Mouse (Mus musculus) myocyte (in vitro differentiated cells): Measurements from ENCODE around the gene Vwa8. TPM values are rescaled to one million over a fixed set of nuclear protein-coding genes. Genes with fewer than 3 reads are reported as not detected.

Experiments used
- H3K27me3 ChIP-seq: one replicate; pipeline ENCODE4 v1.6.1; 2011; ENCODE audit not compliant: control insufficient read depth, insufficient read depth, insufficient read length
- H3K36me3 ChIP-seq: one replicate; pipeline ENCODE4 v1.6.1; 2011; ENCODE audit not compliant: control insufficient read depth, insufficient read depth
- H3K4me2 ChIP-seq: one replicate; pipeline ENCODE4 v1.6.1; 2011; ENCODE audit warnings: low read depth, control low read depth
- H3K4me3 ChIP-seq: one replicate; pipeline ENCODE4 v1.5.1; 2011; ENCODE audit warnings: mild to moderate bottlenecking, control low read depth, moderate library complexity
- H3K79me2 ChIP-seq: one replicate; pipeline ENCODE4 v1.6.1; 2011; ENCODE audit not compliant: control insufficient read depth, insufficient read depth
- H3ac ChIP-seq: one replicate; pipeline ENCODE4 v1.6.1; 2011; ENCODE audit not compliant: control insufficient read depth, insufficient read length
- CEBPB ChIP-seq: IDR thresholded peaks from 2 replicates; pipeline ENCODE4 v1.6.1; 2011; ENCODE audit warnings: mild to moderate bottlenecking, moderate library complexity; ENCODE audit not compliant: poor library complexity, insufficient read depth, severe bottlenecking
- E2F4 ChIP-seq: IDR thresholded peaks from one replicate; pipeline ENCODE4 v1.6.1; 2011; ENCODE audit warnings: mild to moderate bottlenecking, control low read depth, moderate library complexity; ENCODE audit not compliant: insufficient read depth
- MAX ChIP-seq: IDR thresholded peaks from one replicate; pipeline ENCODE4 v1.6.1; 2011; ENCODE audit warnings: low read depth, mild to moderate bottlenecking, control low read depth
- MYOD1 ChIP-seq, 3 experiments: IDR thresholded peaks; one replicate each; pipeline ENCODE4 v1.6.1; 2011; ENCODE audit warnings: control low read depth in 2 of 3, low read depth in 2 of 3, mild to moderate bottlenecking in 2 of 3, moderate library complexity in 1 of 3; ENCODE audit not compliant: insufficient read length in 2 of 3, control insufficient read depth in 1 of 3
- MYOG ChIP-seq, 3 experiments: IDR thresholded peaks; one replicate each; pipeline ENCODE4 v1.6.1; 2011; ENCODE audit warnings: control low read depth in 2 of 3, low read depth in 2 of 3, mild to moderate bottlenecking in 2 of 3; ENCODE audit not compliant: insufficient read length in 2 of 3, control insufficient read depth in 1 of 3, insufficient read depth in 1 of 3
- POLR2A ChIP-seq: IDR thresholded peaks from one replicate; pipeline ENCODE4 v1.6.1; 2011; ENCODE audit warnings: low read depth, mild to moderate bottlenecking, control low read depth, moderate library complexity; ENCODE audit not compliant: insufficient read length
- POLR2AphosphoS2 ChIP-seq: IDR thresholded peaks from one replicate; pipeline ENCODE4 v1.6.1; 2011; ENCODE audit warnings: low read depth, control low read depth; ENCODE audit not compliant: insufficient read length
- REST ChIP-seq: IDR thresholded peaks from one replicate; pipeline ENCODE4 v1.6.1; 2011; ENCODE audit warnings: mild to moderate bottlenecking, control low read depth, moderate library complexity; ENCODE audit not compliant: insufficient read depth, insufficient read length
- SRF ChIP-seq: IDR thresholded peaks from one replicate; pipeline ENCODE4 v1.6.1; 2011; ENCODE audit warnings: low read depth; ENCODE audit not compliant: control insufficient read depth, insufficient read length
- TCF12 ChIP-seq: IDR thresholded peaks from one replicate; pipeline ENCODE4 v1.6.1; 2011; ENCODE audit warnings: mild to moderate bottlenecking, control low read depth; ENCODE audit not compliant: poor library complexity, insufficient read depth, severe bottlenecking
- TCF3 ChIP-seq: IDR thresholded peaks from one replicate; pipeline ENCODE4 v1.6.1; 2011; ENCODE audit warnings: low read depth, control low read depth; ENCODE audit not compliant: insufficient read length
- USF1 ChIP-seq: IDR thresholded peaks from one replicate; pipeline ENCODE4 v1.6.1; 2011; ENCODE audit warnings: low read depth, mild to moderate bottlenecking, control low read depth, moderate library complexity
- polyA plus RNA-seq: library from polyadenylated mRNA; unstranded; fragments of >200 nt; fragmentation: generic; extraction: Trizol; gene quantifications from one replicate; pipeline ENCODE4 v1.2.1, GENCODE M21; 2012; ENCODE audit warnings: missing spikeins

The Vwa8 gene
- polyA plus RNA-seq, 1 experiment, result 20.1 TPM

DNA sequence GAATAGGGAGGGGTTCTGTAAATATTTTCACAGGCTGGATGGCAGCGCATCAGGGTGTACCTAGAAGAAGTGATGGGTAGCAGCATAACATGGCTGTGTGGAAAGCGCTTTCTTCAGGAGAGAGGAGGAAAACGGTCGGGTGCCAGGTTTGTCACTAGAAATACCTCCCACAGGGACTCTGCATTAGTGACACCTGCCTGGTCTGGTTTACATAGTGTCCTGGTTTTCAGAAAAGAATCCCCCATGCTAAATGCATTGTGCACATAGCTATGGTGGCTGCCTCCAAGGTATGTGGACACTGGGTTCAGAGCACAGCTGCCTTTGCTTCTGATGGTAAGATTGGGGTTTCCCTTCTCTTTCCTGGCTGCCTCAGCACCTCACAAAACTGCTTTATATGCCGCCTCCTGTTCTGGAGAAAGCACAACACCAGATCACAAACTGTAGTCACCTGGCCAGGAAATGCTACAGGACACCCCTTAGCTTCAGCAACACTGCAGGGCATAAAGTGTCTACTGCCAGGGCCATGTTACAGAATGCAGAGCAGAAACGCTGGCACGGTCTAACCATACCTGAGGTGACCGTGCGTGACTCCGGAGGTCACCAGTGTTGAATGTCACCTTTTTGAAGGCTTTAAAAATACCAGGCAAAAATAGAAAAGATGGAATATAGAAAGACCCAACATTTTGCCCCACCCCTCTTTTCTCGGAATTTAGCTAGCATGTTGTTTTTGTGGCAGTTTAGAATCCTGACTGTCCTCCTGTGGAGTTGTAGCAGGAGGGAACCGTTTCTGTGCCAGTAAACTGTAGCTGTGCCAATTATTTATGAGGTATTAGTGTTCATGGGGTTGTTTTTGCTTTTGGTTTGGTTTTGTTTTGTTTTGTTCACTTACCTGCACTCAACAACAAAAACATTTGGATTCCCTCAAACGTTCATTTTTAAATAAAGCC is 295.7 kb downstream of the Vwa8 start:
- no peaks in the 10 kb centered on the region for H3K36me3 ChIP-seq
- H3K4me3 ChIP-seq, result no peak overlapping the region
- H3K79me2 ChIP-seq, result no peaks in the 10 kb centered on the region
- no peak overlapping the region for H3ac ChIP-seq
- H3K4me2 ChIP-seq, result no peak overlapping the region
- TF ChIP-seq POLR2A, result no peak
- no peak for TF ChIP-seq CEBPB
- TF ChIP-seq TCF3, result no peak
- TF ChIP-seq SRF, result no peak
- TF ChIP-seq MYOG (IDR thresholded peaks at IDR 0.05; ENCODE audit: control insufficient read depth in 1 of 3, insufficient read depth in 1 of 3, insufficient read length in 2 of 3, low read depth in 2 of 3), result no peak
- no peaks in the 10 kb centered on the region for H3K27me3 ChIP-seq

GRCm38 (mm10) chr14:79151711-79152110 is 302.9 kb downstream of the Vwa8 start:
- no peaks in the 10 kb centered on the region for H3K36me3 ChIP-seq

DNA sequence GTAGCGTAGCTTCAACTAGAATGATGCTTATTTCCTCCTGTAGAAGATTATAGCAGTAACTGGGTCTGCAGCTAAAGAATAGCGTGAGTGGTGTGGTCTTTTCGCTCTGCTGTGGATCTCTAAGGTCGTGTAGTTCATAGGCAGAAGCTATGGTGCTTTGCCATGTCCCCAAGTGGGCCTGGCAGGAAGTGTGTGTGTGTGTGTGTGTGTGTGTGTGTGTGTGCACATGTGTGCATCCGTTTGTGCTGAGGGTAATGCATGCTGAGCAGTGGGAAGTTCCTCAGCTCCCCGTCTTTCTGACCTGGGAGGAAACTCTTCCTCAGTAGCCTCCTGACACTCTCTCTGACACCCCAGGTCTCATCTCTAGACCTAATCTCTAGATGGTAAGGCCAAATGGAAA is 305.0 kb downstream of the Vwa8 start:
- Histone ChIP-seq H3K4me2 (no peak overlapping the region), H3K4me3 (no peak overlapping the region), H3ac (no peak overlapping the region), H3K36me3 (no peaks in the 10 kb centered on the region), H3K27me3 (no peaks in the 10 kb centered on the region), H3K79me2 (no peaks in the 10 kb centered on the region)
- no peak for TF ChIP-seq TCF3

More at GRCm38 (mm10) chr14:79151711-79152110, 302.9 kb downstream of the Vwa8 start:
- H3K27me3 ChIP-seq, result no peaks in the 10 kb centered on the region
- no peak overlapping the region for H3K4me2 ChIP-seq
- no peaks in the 10 kb centered on the region for H3K79me2 ChIP-seq
- H3ac ChIP-seq, result no peak overlapping the region
- TF ChIP-seq TCF3, result no peak
- no peak for TF ChIP-seq SRF
- TF ChIP-seq TCF12, result no peak
- no peak for TF ChIP-seq USF1
- TF ChIP-seq POLR2AphosphoS2, result no peak
- TF ChIP-seq MYOD1 (IDR thresholded peaks at IDR 0.05; ENCODE audit: control insufficient read depth in 1 of 3, insufficient read length in 2 of 3, low read depth in 2 of 3), result no peak
- no peak for TF ChIP-seq MAX
- no peak for TF ChIP-seq E2F4
- no peak for TF ChIP-seq POLR2A
- no peak for TF ChIP-seq MYOG (IDR thresholded peaks at IDR 0.05; ENCODE audit: control insufficient read depth in 1 of 3, insufficient read depth in 1 of 3, insufficient read length in 2 of 3, low read depth in 2 of 3)
- TF ChIP-seq REST, result no peak
- TF ChIP-seq CEBPB, result no peak
- H3K4me3 ChIP-seq, result no peak overlapping the region

DNA sequence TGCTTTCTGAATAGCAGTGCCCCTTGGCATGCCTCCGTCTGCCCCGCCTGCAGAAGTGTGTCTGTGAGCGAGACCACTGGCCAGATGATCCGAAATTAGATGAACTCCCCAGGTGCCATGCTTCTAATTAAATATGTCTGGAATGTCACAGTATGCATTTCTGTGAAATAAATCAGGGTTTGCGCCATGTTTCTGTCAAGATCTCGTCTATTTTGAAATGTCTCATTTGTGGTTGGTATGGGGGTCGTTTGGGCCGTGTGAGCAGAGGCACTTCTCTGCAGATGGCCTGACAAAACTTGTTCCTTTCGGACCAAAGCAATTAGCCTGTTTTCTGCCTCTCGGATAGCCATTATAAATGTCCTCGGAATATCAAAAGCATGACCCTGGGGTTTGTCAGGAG is 306.1 kb downstream of the Vwa8 start:
- Histone ChIP-seq H3ac (no peak overlapping the region), H3K36me3 (no peaks in the 10 kb centered on the region), H3K4me3 (no peak overlapping the region), H3K4me2 (no peak overlapping the region), H3K79me2 (no peaks in the 10 kb centered on the region), H3K27me3 (no peaks in the 10 kb centered on the region)
- no peak for TF ChIP-seq MYOG (IDR thresholded peaks at IDR 0.05; ENCODE audit: control insufficient read depth in 1 of 3, insufficient read depth in 1 of 3, insufficient read length in 2 of 3, low read depth in 2 of 3)
- no peak for TF ChIP-seq CEBPB
- TF ChIP-seq REST, result no peak
- TF ChIP-seq TCF12, result no peak
- TF ChIP-seq E2F4, result no peak
- no peak for TF ChIP-seq USF1
- TF ChIP-seq MAX, result no peak
- TF ChIP-seq MYOD1 (IDR thresholded peaks at IDR 0.05; ENCODE audit: control insufficient read depth in 1 of 3, insufficient read length in 2 of 3, low read depth in 2 of 3), result no peak
- no peak for TF ChIP-seq POLR2AphosphoS2
- TF ChIP-seq TCF3, result no peak
- TF ChIP-seq POLR2A, result no peak
- no peak for TF ChIP-seq SRF

DNA sequence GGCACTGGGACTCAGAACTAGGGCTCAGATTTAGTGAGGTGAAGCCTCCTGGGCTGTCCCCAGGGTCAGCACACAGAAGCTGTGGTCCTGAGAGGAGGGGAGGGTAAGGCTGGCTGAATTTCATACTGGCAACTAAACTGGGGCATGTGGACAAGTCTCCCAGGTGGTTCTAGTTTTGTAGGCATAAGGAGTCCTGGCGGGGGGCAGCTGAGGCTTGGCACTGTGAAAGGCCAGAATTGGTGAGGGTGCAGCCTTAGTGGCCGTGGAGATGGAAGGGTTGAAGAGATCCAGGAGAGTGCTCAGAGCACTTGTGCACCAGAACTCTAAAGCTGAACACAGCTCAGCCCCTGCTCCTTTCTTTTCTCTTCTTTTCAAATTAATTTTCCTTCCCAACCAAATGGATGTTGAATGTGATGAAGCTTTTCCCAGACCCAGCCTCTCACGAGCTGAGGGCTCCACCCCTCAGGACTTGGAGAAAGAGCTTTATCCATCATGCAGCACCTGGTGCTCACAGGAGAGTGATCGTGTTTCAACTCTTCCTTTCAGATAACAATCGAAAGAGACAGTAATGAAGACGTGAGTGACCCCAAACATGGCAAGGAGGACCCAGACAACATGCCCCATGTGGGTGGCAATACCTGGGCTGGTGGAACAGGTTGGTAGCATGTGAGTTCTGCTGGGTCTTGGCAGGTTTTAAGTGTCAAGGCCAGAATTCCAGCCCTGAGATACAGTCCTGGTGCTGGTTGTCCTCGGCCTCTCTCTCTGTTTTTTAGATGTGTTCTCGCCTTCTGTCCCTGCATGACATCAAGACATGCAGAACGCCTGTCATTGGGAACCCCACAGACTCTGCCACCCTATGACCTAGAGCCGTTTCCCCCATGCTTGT is 307.9 kb downstream of the Vwa8 start:
- no peak for TF ChIP-seq MYOG (IDR thresholded peaks at IDR 0.05; ENCODE audit: control insufficient read depth in 1 of 3, insufficient read depth in 1 of 3, insufficient read length in 2 of 3, low read depth in 2 of 3)
- no peak for TF ChIP-seq E2F4
- no peak for TF ChIP-seq USF1
- TF ChIP-seq POLR2A, result no peak
- TF ChIP-seq TCF3, result no peak
- TF ChIP-seq REST, result no peak
- no peak for TF ChIP-seq MAX
- TF ChIP-seq MYOD1 (IDR thresholded peaks at IDR 0.05; ENCODE audit: control insufficient read depth in 1 of 3, insufficient read length in 2 of 3, low read depth in 2 of 3), result no peak
- no peak for TF ChIP-seq TCF12
- TF ChIP-seq CEBPB, result no peak
- no peaks in the 10 kb centered on the region for H3K36me3 ChIP-seq
- H3ac ChIP-seq, result no peak overlapping the region
- no peaks in the 10 kb centered on the region for H3K79me2 ChIP-seq
- no peak overlapping the region for H3K4me3 ChIP-seq
- no peak overlapping the region for H3K4me2 ChIP-seq
- H3K27me3 ChIP-seq, result no peaks in the 10 kb centered on the region
